8 mouse cellular contexts compared by ENCODE assay signal in genomic region chr10:34206783-34207502, GRCm38 (mm10). TPM values are rescaled to one million over a fixed set of nuclear protein-coding genes. Genes with fewer than 3 reads are reported as not detected.
DNase-seq lines count a peak whose midpoint lies in the region; ATAC-seq lines count a peak whose summit lies in the region.

No protein-coding gene starts in this region.

- DNase-seq in MN1 (ENCODE audit: low spot score): peak; percentile 67
- DNase-seq in cerebellum, adult 18-20 months: peak; percentile 4 to 19
- DNase-seq in layer of hippocampus, postnatal 10 days (ENCODE audit: low spot score in 2 of 2): peak; percentile 57 to 71
- DNase-seq in lung, postnatal 10 days: peak; percentile 81
- DNase-seq in ovary, postnatal 10 days (ENCODE audit: low spot score): peak; percentile 50
- peak; percentile 37 to 41 for DNase-seq in thymus, postnatal 36 days

- peak; percentile 90 for ATAC-seq in frontal cortex, adult (ENCODE audit: low TSS enrichment)
- peak; percentile 31 to 72 for ATAC-seq in hematopoietic stem cell, adult 5-6 weeks (replicated peaks in 1 of 2; ENCODE audit: insufficient read depth in 1 of 2, low FRiP score in 2 of 2, low TSS enrichment in 1 of 2, low read depth in 1 of 2, poor library complexity in 2 of 2, severe bottlenecking in 2 of 2)

RNA-seq across cellular contexts. Expression of gene Dse, which starts 0.6 kb away (rescaled TPM):
- total RNA-seq in hematopoietic stem cell, adult 5-6 weeks (2017): 1.8 and 2.4 TPM in 2 replicates
- total RNA-seq in layer of hippocampus, postnatal 10 days (2021): 1 to 10 TPM; 9.4 to 9.6 TPM

Comparison
In these comparisons a context has a peak if more than half of its experiments do, and no peak if none do; other contexts are left out.
1. Peak in every context shown above with its lines: DNase-seq and ATAC-seq.
2. DNase-seq: peak in every context shown above with its lines; median percentile 81 in lung, postnatal 10 days; 67 in MN1; 64 in layer of hippocampus, postnatal 10 days; 50 in ovary, postnatal 10 days; 39 in thymus, postnatal 36 days; 12 in cerebellum, adult 18-20 months.